Mouse (Mus musculus): ENCODE data around the gene Selenoo.

GRCm38 (mm10) chr15:89083906-89084305 is 5.0 kb upstream of the Selenoo start:
- no peak for TF ChIP-seq POLR2A (IDR thresholded peaks at IDR 0.05; ENCODE audit: extremely low read depth, insufficient read depth, low read length)
- no peak for TF ChIP-seq CTCF (IDR thresholded peaks at IDR 0.05; ENCODE audit: low read depth, low read length)

All from liver, adult 2 months (tissue).